Mouse (Mus musculus): ENCODE measurements around the gene Nlrp4f.

Gene Nlrp4f

DNA sequence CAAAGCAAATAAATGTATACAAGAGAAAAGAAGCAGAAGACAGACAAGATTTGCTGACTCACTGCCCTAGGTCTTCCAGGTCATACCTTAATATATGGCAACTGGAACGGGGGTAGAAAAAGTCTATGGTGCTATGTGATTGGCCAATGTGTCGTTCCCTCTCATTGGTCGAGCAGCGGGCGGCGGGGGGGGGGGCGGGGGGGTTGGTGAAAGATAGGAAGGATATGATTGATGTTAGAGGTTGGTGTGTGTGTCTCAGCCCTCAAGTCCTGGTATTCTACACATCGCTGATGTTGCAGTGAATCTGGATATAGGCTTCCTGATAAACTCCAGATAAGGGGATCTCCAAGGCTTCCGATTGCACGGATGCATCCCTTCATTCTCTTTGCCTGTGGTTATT lies at the start of gene Nlrp4f:
Gene Nlrp4f, minus strand, starts transcription at position 101 of the 400 bp plus-strand sequence.
- no peak for DNase-seq (ENCODE audit: low read depth)

DNA sequence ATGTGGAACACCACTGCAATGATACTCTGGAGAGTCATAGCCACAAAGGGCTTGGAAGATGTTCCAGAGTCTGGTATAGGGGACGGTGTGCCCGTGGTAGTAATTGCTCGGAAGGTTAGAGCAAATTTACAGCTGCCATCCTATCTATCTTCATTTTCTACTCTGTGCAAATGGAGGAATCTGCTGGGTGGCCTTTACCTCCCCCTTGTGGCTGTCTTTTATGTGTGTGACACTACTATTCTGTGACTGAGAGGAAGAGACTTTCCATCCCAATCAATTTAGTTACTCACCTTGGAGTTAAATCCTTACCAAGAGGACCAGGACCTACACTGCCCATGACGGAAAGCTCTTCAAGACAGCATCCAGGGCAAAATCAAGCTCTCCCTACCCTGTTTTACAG lies 37.5 kb upstream of the Nlrp4f start:
- peak; percentile 61 for DNase-seq (ENCODE audit: low read depth)

DNA sequence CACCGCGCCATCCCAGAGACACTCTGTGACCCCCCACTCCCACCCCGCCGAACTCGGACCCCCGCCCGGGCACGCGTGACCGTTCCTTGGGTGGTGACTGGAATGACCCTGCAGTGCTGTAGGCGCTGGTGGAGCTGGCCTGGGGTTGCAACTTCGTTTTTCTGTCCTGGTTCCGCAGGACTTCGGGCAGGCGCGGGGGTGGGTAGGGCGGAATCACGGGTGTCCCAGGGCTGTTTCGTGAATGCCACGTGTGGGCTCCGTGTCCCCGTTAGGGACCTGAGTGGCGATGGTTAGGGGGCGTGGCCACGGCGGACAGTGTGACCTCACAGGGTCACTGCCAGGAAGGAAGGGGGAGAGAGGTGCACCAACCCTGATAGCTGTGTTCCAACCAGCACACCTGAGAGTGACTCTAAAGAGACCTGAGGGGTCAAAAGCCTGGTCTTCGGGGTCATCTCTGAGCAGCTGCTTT lies 36.6 kb upstream of the Nlrp4f start:
- DNase-seq (ENCODE audit: low read depth): peak; percentile 15

DNA sequence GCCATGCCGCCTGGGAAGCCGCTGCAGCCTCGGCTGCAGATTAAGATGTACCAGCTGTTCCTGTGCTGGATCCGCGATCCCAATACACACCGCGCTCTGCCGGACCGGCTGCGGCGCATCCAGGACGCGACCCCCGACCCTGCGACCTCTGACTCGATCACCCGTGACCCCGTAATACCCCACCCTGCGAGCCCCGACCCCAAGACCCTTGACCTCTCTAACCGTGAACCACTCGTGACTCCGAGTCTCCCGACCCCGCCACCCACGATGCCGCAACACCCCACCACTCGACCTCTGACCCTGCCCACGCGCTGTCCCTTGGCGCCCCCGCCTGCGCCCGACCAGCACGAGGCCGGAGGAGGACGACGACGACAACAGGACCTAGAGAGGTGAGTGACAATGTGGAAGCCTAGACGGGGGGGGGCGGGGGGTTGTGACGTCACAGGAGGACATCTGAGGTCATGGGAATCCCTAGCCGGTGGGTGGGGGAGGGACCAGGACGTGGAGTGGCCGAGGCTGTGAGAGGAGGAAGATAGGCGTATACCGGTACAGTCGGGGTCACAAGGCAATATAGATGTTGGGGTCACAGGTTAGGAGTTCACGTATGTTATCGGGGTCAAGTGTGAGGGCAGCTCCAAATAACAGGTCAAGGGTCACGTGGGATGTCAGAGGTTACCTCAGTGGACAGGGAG lies 36.0 kb upstream of the Nlrp4f start:
- DNase-seq (ENCODE audit: low read depth): peak; percentile 67

DNA sequence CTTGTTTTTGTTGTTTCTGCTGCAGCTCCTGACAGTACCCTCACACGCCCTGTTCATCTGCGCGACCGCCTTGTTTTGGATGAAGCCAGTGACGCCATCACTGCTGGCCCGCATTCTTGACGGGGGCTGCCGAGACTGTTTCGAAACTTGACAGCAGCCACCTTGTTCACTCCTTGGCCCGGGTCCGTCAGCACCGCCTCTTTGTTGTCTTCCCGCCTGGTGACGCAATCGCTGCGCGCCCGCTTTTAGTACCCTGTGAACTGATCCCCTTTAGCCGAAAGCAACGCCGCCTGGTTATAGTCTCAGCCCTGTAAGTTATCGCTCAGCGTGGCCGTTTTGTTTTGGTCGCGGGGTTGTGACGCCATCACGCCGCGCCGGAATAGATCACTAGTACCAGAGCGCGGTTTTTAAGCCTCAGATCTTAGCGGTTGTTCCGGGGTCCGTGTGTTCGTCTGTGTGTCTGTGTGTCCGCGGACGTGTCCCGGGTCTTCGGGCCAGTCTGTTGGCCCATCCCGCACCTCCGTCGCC lies 35.4 kb upstream of the Nlrp4f start:
- DNase-seq (ENCODE audit: low read depth): peak; percentile 95

DNA sequence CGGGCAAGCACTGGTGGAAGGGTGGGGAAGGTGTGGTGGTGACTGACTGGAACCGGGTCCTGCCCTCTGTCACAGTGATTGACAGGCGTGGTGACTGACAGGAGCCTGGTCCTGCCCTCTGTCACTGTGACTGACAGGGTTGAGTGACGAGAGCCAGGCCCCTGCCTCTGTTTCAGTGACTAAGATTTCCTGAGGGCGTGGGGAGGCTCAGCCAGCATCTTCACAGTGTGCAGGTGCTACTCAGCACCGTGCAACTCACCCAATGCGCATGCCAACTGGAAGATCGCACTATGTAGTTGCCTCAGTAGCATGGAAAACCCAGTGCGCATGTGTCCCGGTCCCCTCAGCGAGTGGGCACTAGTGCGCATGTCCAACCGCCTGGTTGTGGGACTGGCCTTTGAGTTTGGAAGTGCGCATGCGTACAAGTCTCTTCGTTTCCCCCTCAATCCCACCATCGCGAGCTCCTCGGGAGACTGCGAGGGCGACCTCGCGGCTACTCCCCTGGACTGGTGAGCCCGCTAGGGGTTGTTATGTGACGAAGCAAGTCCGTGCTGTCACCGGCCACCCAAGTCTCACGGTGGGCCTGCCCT lies 34.8 kb upstream of the Nlrp4f start:
- peak; percentile 99 for DNase-seq (ENCODE audit: low read depth)

DNA sequence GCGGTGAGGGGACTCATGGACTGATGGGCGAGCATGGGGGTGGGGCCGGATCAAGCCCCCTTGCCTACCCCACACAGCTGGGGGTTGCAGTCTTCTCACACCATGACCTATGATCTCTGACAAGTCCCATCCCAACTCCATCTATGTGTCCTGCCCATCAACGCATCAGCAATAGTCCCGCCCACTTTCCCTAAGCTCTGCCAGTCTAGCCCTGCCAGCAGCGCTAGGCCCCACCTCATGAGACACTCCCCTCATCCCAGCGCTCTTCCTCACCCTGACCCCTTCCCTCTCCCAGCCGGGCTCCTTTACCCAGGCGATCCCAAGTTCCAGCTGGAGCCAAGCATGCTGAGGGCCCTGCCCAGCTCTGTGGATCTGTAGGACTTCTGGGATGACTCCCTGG lies 31.4 kb upstream of the Nlrp4f start:
- no peak for DNase-seq (ENCODE audit: low read depth)

DNA sequence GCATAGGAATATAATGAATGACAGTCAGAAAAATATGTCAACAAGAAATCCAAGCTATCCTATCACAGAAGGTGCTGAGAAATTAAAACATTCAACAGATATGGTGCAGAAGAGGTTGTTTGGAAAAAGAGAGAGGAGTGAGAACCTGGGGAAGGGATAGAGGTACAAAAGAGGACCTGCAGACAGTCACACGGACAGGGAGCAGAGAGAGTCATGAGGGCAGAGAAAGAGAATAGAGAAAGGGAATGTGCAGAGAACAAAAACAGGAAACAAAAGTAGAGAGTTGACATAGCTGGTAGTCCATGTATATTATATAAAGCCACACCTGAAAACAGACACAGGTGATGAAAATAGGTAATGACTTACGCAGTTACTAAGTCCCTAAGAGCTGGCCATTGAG lies 20.9 kb upstream of the Nlrp4f start:
- DNase-seq (ENCODE audit: low read depth): no peak

DNA sequence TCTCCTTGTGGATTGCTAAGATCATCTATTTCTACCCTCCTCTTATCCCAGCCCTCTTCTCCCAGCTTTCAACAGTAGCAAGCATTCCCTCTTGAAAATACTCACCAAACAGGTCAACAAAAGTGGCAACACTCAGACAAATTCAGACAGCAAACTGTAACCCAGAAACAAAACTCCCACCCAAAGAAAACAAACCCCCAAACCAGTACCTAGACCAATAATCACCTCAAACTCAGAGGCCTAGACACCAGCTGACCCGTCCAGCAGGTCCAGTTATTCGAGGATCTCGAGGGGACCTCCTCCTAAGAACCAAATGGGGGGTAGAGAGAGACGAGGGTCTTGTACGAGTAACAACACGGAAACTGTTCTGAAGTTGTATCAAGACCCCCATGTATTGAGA lies 20.2 kb upstream of the Nlrp4f start:
- DNase-seq (ENCODE audit: low read depth): no peak

DNA sequence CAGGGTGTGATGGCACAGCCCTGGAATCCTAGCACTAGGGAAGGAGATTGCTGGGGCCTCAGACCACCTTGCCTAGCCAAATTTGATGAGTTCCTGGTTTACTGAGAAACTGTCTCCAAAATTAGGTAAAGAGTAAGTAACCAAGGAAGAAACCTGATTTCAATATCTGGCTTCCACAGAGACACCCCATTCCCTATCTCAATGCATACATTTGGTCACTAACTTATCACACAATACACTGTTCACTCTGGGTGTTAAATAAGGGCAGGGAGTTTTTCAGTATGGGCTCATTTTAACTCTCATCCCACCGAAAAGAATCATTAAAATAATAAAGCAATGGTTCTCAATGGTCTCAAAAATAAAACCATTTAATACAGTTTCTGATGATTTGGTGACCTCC lies 5.1 kb downstream of the Nlrp4f start:
- no peak for DNase-seq (ENCODE audit: low read depth)

DNA sequence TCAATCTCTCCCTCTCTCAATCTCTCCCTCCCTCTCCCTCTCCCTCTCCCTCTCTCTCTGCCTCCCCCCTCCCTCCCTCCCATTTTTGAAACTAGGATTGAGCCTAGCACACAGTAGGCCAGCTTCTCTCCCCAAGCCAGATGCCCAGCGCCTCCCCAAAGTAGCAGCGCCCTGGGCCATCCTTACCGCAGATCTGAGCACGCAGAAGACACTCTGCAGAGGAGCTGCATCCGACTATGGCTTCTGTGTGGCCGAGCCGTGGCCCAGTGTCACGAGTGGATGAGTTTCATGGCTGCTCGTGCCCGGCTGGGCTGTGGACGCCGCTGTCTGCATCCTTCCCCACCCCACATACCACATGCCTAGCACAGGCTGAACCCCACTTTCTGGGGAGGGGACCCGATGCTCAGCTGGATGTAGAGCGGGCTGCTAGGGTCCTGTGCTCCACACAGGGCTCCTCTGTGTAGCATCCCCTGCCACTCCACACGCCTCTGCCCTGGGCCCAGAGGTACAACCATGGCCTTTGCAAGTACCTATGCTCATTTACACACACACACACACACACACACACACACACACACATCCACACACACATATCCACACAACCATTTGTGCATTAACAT lies 29.2 kb downstream of the Nlrp4f start:
- DNase-seq (ENCODE audit: low read depth): no peak

DNA sequence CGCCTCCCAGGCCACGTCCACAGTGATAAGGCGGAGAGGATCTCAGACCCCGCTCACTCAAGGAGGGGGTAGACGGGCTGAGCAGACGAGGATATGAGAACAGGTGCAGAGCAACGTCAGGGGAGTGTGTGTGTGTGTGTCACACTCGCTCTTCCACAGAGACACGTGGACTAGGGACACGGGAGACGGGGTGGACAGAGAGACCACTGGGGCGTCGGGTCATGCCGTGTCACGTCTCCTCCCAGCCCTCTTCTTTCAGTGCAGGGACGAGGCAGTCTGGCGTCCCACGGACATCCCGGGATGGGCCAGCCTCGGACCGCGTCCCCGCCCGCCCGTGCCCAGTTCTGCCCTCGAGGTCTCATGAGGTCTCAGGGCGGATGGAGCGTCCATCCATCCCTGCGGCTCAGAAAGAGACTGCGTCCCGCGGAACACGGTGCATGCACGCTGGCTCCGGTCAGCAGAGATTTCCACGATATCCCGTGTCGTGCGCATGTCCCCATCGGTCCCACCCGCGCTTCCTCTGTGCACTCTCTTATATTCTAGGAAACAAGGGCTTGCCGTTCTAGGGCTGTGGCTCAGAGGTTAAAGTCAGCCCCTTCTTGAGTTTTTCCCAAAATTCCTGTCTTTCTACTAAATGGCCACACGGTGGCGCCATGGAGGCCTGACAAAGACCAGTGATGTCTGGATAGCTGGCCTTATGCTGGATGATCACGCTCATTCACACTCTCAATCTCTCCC lies 29.9 kb downstream of the Nlrp4f start:
- peak; percentile 62 for DNase-seq (ENCODE audit: low read depth)

DNA sequence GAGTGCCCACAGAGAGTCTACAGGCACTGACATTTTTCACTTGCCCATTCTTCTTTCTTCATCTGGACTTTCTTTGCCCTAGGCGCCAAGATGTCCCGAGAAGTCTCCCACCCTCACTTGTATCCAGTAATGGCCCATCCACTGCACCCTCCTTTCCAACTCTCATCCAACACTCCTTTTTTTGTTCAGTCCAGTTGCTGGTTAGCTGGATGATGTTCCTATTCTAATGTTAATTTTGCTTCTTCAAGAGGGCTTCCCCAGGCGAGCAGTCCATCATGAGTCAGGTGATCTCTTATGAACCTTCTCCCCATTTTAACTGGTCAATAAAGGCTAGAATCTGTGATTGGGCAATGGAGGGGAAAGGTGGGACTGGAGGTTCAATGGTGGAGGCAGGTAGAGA lies 31.7 kb downstream of the Nlrp4f start:
- no peak for DNase-seq (ENCODE audit: low read depth)

DNA sequence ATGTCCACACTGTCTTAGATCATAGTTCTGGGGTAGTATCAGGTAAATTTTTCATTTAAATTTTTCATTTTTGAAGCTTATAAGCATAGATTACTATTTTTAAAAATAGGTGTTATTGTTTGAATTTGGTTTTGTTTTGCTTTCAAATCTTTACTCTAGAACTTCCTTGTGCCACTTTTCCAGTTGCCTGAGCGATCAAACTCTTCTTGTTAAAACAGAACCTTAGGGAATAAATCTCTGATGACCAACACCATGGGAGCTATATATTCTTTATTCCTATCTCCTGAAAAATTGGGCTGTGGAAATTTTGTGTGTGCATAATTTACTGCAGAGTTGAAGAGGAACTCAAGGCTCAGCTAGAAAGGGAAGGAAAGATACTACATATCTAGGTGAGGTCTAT lies 55.8 kb downstream of the Nlrp4f start, which contains the start of gene Olfr466:
Gene Olfr466, plus strand, starts transcription at position 301 of the 400 bp plus-strand sequence.
- no peak for DNase-seq (ENCODE audit: low read depth)

DNA sequence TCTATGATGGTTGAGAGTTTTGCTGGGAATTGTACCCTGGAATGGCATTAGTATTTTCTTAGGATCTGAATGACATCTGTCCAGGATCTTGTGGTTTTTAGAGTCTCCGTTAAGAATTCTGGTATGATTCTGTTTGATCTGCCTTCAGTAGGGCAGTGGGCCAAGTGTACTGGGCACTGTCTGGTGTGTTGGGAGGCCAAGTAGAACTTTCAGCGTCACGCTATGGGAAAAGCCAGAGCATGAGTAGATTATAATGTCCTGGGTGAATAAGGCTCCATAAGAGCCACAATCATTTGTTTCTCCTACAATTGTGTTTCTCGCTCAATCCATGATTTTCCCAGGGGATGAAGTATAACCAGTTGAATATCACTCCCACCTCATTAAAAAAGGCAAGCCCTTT lies 68.0 kb downstream of the Nlrp4f start, which contains the start of gene Olfr465-ps1:
Gene Olfr465-ps1, plus strand, starts transcription at position 301 of the 400 bp plus-strand sequence.
- no peak for DNase-seq (ENCODE audit: low read depth)

All from naive thymus-derived CD4-positive, alpha-beta T cell, adult 2 months (primary cell).